Mouse (Mus musculus) cerebellum, adult 11-12 months (tissue): ENCODE measurements around the gene Herc4.

Source experiments
- DNase-seq: peaks from one replicate; pipeline ENCODE4 v3.0.0; 2022

Herc4 gene

GRCm38 (mm10) chr10:63243493-63244054 is at the start of gene Herc4:
Gene Herc4 (plus strand): TSS chr10:63243810.
- peak; percentile 94 for DNase-seq

DNA sequence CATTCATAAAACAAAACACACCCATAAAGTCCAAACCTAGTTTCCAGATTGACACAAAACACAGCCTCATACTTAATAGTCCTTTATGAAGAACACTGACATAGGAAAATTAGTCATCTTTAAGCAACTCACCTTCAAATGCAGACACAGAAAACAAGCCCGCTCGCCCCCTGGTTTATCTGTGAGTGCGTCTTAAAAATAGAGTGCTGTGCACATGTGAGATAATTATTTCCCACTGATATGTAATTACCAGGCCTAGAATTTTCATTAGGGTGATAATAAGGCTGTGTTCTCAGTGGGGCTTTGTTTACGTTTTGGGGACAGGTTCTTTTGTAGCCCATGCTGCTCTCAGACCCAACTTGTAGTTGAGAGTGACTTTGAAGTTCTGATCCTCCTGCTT is 44.6 kb upstream of the Herc4 start:
- DNase-seq = no peak

- DNase-seq = no peak
Observed at GRCm38 (mm10) chr10:63201534-63201933, 42.1 kb upstream of the Herc4 start.

GRCm38 (mm10) chr10:63203002-63203401 is 40.6 kb upstream of the Herc4 start:
- no peak for DNase-seq

- no peak for DNase-seq
Observed at GRCm38 (mm10) chr10:63203728-63204127, 39.9 kb upstream of the Herc4 start, which contains the start of gene Mypn. Gene Mypn (minus strand): TSS chr10:63203952.

- DNase-seq = no peak
Observed at GRCm38 (mm10) chr10:63208871-63209270, 34.7 kb upstream of the Herc4 start.

GRCm38 (mm10) chr10:63221081-63221783 is 22.4 kb upstream of the Herc4 start:
- no peak for DNase-seq

GRCm38 (mm10) chr10:63224341-63224740 is 19.3 kb upstream of the Herc4 start:
- no peak for DNase-seq

GRCm38 (mm10) chr10:63230266-63230665 is 13.3 kb upstream of the Herc4 start:
- no peak for DNase-seq

- DNase-seq = no peak
Observed at GRCm38 (mm10) chr10:63230854-63231253, 12.8 kb upstream of the Herc4 start.

GRCm38 (mm10) chr10:63231630-63232029 is 12.0 kb upstream of the Herc4 start:
- DNase-seq = no peak

GRCm38 (mm10) chr10:63234133-63234532 is 9.5 kb upstream of the Herc4 start:
- DNase-seq = no peak

DNA sequence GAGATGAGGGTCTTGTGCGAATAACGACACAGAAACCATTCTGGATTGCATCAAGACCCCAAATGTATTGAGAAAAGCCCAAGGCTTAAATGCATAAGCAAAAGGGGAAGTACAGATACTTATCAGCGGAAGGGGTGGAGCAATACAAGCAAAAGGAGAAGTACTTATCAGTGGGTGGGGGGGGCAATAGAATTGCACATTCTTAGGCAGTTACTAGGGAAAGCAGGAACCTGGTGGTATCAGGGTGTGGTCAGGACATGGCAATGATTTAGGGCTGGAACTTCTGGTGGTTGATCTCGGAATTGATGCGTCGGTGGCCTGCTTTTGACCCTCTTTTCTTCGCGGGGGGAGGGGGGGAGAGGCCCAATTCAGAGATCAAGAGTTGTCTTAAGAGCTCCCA is 7.7 kb upstream of the Herc4 start:
- DNase-seq = no peak

DNA sequence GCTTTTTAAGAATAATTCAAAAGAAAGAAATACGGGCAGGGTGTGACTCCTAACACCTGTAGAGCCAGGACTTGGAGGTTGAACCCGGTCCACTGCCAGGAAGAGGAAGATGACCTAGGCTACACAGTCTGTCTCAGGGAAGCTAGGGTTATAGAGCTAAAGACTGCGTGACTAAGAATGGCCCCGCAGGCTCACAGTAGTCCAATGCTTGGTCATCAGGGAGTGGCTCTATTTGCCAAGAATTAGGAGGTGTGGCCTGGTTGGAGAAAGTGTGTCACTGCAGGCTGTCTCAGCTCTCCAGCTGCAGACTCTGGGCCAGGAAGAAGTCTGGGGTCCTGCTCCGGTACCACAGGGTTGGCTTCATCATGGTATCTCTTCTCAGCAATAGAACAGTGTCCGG is 6.9 kb upstream of the Herc4 start:
- no peak for DNase-seq

- DNase-seq = no peak
Observed at GRCm38 (mm10) chr10:63237206-63237605, 6.4 kb upstream of the Herc4 start.

GRCm38 (mm10) chr10:63238090-63238489 is 5.5 kb upstream of the Herc4 start:
- no peak for DNase-seq

- DNase-seq = no peak
Observed at GRCm38 (mm10) chr10:63239848-63240247, 3.8 kb upstream of the Herc4 start.

GRCm38 (mm10) chr10:63240868-63241271 is 2.7 kb upstream of the Herc4 start:
- no peak for DNase-seq

DNA sequence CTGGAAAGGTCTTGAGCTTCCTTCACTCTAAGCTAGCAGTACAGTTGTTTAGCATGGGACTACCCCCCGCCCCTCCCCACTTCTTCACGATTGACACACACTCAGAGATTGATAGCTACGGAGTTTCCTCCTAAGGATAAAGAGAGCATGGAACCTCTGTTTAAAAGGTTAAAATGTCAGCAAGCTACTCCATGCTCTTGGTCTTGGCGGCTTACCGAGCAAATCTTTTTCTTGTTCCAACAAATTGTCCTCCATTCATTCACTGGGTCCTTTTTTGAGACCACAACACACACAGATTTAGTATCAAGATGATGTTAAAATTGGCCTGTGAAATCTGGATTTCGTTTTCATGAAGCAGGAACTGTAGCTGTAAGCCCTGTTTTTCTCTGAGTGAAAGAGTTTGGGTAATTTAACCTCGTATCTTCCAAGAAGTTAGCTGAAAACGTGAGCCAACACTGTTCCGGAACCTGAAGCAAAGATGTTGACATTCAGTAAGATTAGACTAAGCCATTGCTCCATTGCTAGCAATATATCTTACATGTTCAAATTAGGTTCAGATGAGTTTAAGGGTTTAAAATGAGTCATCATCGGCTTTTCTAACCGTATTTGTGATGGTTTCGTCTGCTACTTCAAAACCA is 693 bp upstream of the Herc4 start:
- DNase-seq = no peak

GRCm38 (mm10) chr10:63244055-63244671 is 553 bp downstream of the Herc4 start:
- no peak for DNase-seq

- peak; percentile 17 for DNase-seq
Observed at GRCm38 (mm10) chr10:63244746-63245145, 1.1 kb downstream of the Herc4 start.

DNA sequence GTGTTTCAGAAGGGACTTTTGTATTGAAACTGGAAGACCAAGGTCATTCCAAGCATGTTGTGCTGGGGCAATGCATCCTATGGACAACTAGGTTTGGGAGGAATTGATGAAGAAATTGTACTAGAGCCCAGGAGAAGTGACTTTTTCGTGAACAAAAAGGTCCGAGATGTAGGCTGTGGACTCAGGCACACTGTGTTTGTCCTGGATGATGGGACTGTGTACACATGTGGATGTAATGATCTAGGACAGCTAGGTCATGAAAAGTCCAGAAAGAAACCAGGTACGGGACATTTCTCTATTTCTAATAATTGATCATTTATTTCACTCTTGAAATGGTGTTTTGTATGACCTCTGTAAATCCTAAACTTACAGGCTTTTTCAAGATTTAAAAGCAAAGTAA is 2.2 kb downstream of the Herc4 start:
- no peak for DNase-seq

DNA sequence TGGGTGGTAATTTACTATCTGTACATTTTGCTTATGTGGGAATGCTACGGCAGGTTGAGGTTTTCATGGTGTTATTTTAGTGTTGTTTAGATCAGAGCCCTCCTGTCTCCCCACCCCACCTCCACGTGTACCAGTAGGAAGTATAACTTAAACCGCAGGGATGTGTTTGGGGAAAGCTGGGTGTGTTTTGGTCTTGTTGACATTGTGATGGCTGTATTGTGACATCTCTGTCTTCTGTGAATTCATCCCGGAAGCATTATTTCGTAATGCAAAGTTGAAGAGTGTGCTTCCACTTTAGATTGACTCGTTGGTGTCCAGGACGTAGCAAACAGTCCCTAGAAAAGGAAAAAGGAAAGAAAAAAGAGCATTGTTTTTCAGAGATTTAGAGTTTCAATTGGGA is 3.8 kb downstream of the Herc4 start:
- no peak for DNase-seq

DNA sequence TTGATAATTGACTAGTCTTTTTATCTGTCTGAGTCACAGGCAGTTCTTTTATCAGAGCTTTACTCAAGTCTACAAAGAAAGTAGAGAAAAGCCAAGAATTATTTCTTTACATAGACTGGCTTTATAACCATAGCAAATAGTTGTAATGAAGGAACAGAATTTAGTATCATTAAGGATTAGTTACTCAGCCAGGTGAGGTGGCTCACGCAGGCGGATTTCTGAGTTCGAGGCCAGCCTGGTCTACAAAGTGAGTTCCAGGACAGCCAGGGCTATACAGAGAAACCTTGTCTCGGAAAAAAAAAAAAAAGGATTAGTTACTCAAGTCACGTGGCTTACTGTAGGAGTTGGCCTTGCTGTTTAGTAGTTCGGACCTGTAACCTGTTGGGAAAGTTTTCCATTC is 4.8 kb downstream of the Herc4 start:
- no peak for DNase-seq
